Mouse (Mus musculus): ENCODE results near the gene Lrp5. TPM values are rescaled to one million over a fixed set of nuclear protein-coding genes. Genes with fewer than 3 reads are reported as not detected.

The Lrp5 gene
- polyA plus RNA-seq, 1 experiment from 2014 or later = 5.3 TPM

DNA sequence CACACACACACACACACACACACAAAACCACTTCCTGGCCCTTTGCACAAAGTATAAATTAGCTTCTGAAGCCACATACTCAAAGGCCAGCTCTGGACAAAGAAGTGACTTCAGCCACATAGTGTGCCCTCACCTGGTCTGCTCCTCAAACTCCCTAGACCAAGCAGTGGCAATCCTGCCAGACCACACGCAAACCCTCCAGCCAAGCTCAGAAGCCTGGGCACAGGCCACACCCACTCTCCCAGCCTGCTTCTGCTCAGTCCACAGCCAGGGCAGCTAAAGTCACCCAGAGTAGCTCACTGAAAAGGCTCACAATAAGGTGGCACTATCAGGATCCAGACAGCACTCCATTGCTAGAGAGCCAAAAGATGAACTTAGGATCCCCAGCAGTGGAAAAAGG lies 30.2 kb downstream of the Lrp5 start:
- Histone ChIP-seq H3K36me3 (ENCODE audit: control insufficient read depth, insufficient read depth, low read length) (peaks cover 21% of the 10 kb centered on the region), H3K27me3 (ENCODE audit: control insufficient read depth, insufficient read depth, low read length) (no peaks in the 10 kb centered on the region), H3K4me3 (ENCODE audit: low read depth, low read length) (no peak overlapping the region), H3K9ac (ENCODE audit: low read depth, low read length) (no peak overlapping the region), H3K4me1 (ENCODE audit: control insufficient read depth, insufficient read depth, low read length) (peaks cover 11% of the 10 kb centered on the region), H3K9me3 (replicated peaks; ENCODE audit: control insufficient read depth, low read length) (peaks cover 6% of the 10 kb centered on the region; the same call in 1 of the 2 replicates), H3K4me2 (no peak overlapping the region), H3K27ac (ENCODE audit: low read depth, low read length) (no peak overlapping the region)
- ATAC-seq (replicated peaks; ENCODE audit: insufficient number of reproducible peaks, low FRiP score, low TSS enrichment) = no peak
- WGBS (ENCODE audit: insufficient replicate concordance) = 55% methylated on average over 1 of the region's 1 CpGs

DNA sequence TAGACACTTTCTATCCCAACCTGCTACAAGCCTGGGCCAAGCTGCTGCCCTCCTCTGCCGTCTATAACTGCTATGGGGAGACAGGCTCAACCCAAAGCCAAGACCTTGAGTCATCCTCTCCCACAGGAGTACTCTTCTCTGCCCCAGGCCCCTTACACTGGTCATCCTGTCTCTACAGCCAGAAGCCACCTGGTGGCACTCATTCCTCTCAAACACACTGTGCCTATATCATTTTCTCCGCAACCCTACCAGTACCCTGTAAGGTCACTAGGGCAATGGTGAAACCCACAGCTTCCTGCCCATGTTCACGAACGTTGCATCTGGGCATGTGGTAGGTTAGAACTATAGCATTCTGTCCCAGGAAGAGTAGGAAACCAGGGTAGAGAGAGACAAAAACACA lies 31.4 kb downstream of the Lrp5 start:
- no peak overlapping the region for H3K4me2 ChIP-seq
- H3K9me3 ChIP-seq (replicated peaks; ENCODE audit: control insufficient read depth, low read length) = peaks cover 6% of the 10 kb centered on the region; the same call in 1 of the 2 replicates
- ATAC-seq (replicated peaks; ENCODE audit: insufficient number of reproducible peaks, low FRiP score, low TSS enrichment) = no peak
- H3K27ac ChIP-seq (ENCODE audit: low read depth, low read length) = no peak overlapping the region
- no peak overlapping the region for H3K4me3 ChIP-seq (ENCODE audit: low read depth, low read length)
- no peak overlapping the region for H3K9ac ChIP-seq (ENCODE audit: low read depth, low read length)
- H3K4me1 ChIP-seq (ENCODE audit: control insufficient read depth, insufficient read depth, low read length) = peaks cover 11% of the 10 kb centered on the region
- H3K36me3 ChIP-seq (ENCODE audit: control insufficient read depth, insufficient read depth, low read length) = peaks cover 21% of the 10 kb centered on the region
- no peaks in the 10 kb centered on the region for H3K27me3 ChIP-seq (ENCODE audit: control insufficient read depth, insufficient read depth, low read length)
- WGBS (ENCODE audit: insufficient replicate concordance) = 73% methylated on average over 4 of the region's 4 CpGs

DNA sequence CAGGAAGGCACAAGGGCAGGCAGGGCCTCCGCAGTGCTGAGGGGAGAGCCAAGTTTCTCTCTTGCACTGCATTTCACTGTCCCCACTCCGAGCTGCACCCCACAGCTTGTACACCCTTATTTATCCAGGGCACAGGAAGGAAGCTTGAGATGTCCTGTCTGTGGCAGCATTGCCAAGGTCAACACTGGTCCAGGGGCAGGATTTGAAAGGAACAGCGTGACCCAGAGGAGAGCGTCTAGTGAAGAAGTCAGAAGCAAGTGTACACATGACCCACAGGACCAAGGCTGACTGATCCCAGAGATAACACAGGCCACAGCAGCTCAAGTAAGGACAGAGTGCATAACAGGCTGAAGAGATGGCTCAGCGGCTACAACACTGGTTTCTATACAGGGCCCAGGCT lies 32.3 kb downstream of the Lrp5 start:
- Histone ChIP-seq H3K9ac (ENCODE audit: low read depth, low read length) (0 out of 2 replicates have a peak overlapping the region, but pooled peaks have one; percentile 7), H3K4me2 (no peak overlapping the region), H3K4me3 (ENCODE audit: low read depth, low read length) (no peak overlapping the region), H3K27ac (ENCODE audit: low read depth, low read length) (peak overlapping the region; percentile 57), H3K4me1 (ENCODE audit: control insufficient read depth, insufficient read depth, low read length) (peaks cover 11% of the 10 kb centered on the region), H3K36me3 (ENCODE audit: control insufficient read depth, insufficient read depth, low read length) (peaks cover 17% of the 10 kb centered on the region), H3K9me3 (replicated peaks; ENCODE audit: control insufficient read depth, low read length) (peaks cover 6% of the 10 kb centered on the region; the same call in 1 of the 2 replicates), H3K27me3 (ENCODE audit: control insufficient read depth, insufficient read depth, low read length) (no peaks in the 10 kb centered on the region)
- 61% methylated on average over 5 of the region's 5 CpGs for WGBS (ENCODE audit: insufficient replicate concordance)
- ATAC-seq (replicated peaks; ENCODE audit: insufficient number of reproducible peaks, low FRiP score, low TSS enrichment) = peak; percentile 3; the same call in 1 of the 2 replicates

DNA sequence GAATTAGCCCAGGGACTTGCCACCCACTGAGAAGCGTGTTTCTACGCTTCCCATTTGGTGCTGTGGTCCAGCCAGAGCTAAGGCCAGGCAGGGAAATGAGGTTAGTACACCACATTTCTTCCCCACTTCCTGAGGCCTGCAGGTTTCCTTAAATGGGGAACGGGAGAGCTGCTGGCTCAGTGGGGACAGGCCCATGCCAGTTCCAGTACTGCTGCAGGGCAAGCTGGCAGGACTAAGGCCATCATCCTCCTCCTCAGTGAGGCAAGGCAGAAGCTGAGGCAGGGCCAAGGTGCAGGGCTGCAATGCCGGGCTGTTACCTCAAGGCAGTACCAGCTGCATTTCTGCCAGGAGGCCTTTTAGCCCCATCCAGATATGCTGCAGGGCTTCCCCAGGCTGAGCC lies 32.9 kb downstream of the Lrp5 start:
- no peak for ATAC-seq (replicated peaks; ENCODE audit: insufficient number of reproducible peaks, low FRiP score, low TSS enrichment)
- Histone ChIP-seq H3K27ac (ENCODE audit: low read depth, low read length) (peak overlapping the region; percentile 57), H3K9ac (ENCODE audit: low read depth, low read length) (no peak overlapping the region), H3K36me3 (ENCODE audit: control insufficient read depth, insufficient read depth, low read length) (peaks cover 12% of the 10 kb centered on the region), H3K4me1 (ENCODE audit: control insufficient read depth, insufficient read depth, low read length) (peaks cover 11% of the 10 kb centered on the region), H3K4me2 (no peak overlapping the region), H3K4me3 (ENCODE audit: low read depth, low read length) (no peak overlapping the region), H3K27me3 (ENCODE audit: control insufficient read depth, insufficient read depth, low read length) (no peaks in the 10 kb centered on the region), H3K9me3 (replicated peaks; ENCODE audit: control insufficient read depth, low read length) (peaks cover 6% of the 10 kb centered on the region; the same call in 1 of the 2 replicates)
- WGBS (ENCODE audit: insufficient replicate concordance) = 79% methylated on average over 4 of the region's 4 CpGs

DNA sequence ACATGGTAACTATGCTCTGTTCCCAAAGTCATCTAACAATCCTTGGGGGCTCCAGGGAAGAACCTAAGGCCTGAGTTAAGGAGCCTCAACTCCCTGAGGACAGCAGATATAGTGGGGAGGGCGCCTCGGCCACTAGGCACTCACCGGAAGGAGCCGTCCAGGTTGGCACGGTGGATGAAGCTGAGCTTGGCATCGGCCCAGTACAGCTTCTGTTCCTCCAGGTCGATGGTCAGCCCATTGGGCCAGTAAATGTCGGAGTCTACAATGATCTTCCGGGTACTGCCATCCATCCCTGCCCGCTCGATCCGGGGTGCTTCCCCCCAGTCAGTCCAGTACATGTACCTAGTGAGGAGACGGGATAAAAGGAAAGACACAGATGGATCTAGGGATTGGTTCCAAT lies 34.4 kb downstream of the Lrp5 start:
- ATAC-seq (replicated peaks; ENCODE audit: insufficient number of reproducible peaks, low FRiP score, low TSS enrichment) = no peak
- Histone ChIP-seq H3K4me3 (ENCODE audit: low read depth, low read length) (no peak overlapping the region), H3K9me3 (replicated peaks; ENCODE audit: control insufficient read depth, low read length) (peaks cover 6% of the 10 kb centered on the region; the same call in 1 of the 2 replicates), H3K4me2 (no peak overlapping the region), H3K27ac (ENCODE audit: low read depth, low read length) (no peak overlapping the region), H3K4me1 (ENCODE audit: control insufficient read depth, insufficient read depth, low read length) (peaks cover 11% of the 10 kb centered on the region), H3K36me3 (ENCODE audit: control insufficient read depth, insufficient read depth, low read length) (peaks cover 13% of the 10 kb centered on the region), H3K27me3 (ENCODE audit: control insufficient read depth, insufficient read depth, low read length) (no peaks in the 10 kb centered on the region), H3K9ac (ENCODE audit: low read depth, low read length) (no peak overlapping the region)
- 92% methylated on average over 13 of the region's 13 CpGs for WGBS (ENCODE audit: insufficient replicate concordance)

DNA sequence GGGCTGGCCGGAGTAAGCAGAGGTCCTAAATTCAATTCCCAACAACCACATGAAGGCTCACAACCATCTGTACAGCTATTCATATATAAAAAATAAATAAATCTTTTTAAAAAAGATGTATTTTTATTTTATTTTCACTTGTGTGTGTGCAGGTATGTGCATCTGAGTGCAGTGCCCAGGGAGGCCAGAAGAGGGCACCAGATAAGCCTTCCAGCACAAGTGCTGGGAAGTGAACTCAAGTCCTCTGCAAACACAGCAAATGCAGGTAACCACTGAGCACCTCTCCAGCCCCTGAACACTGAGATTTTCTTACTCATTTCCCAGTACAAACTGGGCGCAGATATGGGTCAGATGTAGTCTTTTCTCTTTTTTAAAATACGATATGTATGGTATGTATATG lies 35.1 kb downstream of the Lrp5 start:
- Histone ChIP-seq H3K4me3 (ENCODE audit: low read depth, low read length) (no peak overlapping the region), H3K27me3 (ENCODE audit: control insufficient read depth, insufficient read depth, low read length) (no peaks in the 10 kb centered on the region), H3K4me1 (ENCODE audit: control insufficient read depth, insufficient read depth, low read length) (peaks cover 9% of the 10 kb centered on the region), H3K36me3 (ENCODE audit: control insufficient read depth, insufficient read depth, low read length) (peaks cover 13% of the 10 kb centered on the region), H3K9ac (ENCODE audit: low read depth, low read length) (no peak overlapping the region), H3K27ac (ENCODE audit: low read depth, low read length) (no peak overlapping the region), H3K9me3 (replicated peaks; ENCODE audit: control insufficient read depth, low read length) (peaks cover 6% of the 10 kb centered on the region; the same call in 1 of the 2 replicates), H3K4me2 (no peak overlapping the region)
- WGBS (ENCODE audit: insufficient replicate concordance) = over 99% methylated on average over 3 of the region's 3 CpGs
- ATAC-seq (replicated peaks; ENCODE audit: insufficient number of reproducible peaks, low FRiP score, low TSS enrichment) = no peak

DNA sequence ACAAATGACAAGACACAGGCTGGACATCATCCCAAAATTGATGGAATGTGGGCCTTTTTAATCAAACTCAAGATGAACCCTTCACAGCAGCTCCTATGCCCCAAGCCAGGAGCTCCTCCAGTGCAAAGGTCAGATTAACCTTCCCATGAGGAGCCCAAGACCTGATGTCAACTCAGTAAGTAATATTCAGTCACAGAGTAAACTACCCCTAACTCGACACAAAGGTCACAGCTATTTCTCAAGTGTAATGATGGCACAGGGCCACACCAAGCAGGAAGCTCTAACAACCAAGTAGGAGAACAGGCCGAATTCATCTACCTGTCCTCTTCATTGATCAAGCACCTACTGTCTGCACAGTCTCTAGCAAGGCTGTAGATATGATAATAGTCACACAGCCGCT lies 35.9 kb downstream of the Lrp5 start:
- whole genome bisulfite sequencing (ENCODE audit: insufficient replicate concordance) = 91% methylated on average over 3 of the region's 3 CpGs
- H3K9me3 ChIP-seq (replicated peaks; ENCODE audit: control insufficient read depth, low read length) = peaks cover 6% of the 10 kb centered on the region; the same call in 1 of the 2 replicates
- no peak overlapping the region for H3K27ac ChIP-seq (ENCODE audit: low read depth, low read length)
- H3K4me1 ChIP-seq (ENCODE audit: control insufficient read depth, insufficient read depth, low read length) = peaks cover 11% of the 10 kb centered on the region; the same call in 1 of the 2 replicates
- no peak overlapping the region for H3K9ac ChIP-seq (ENCODE audit: low read depth, low read length)
- ATAC-seq (replicated peaks; ENCODE audit: insufficient number of reproducible peaks, low FRiP score, low TSS enrichment) = no peak
- no peaks in the 10 kb centered on the region for H3K27me3 ChIP-seq (ENCODE audit: control insufficient read depth, insufficient read depth, low read length)
- H3K4me2 ChIP-seq = no peak overlapping the region
- H3K36me3 ChIP-seq (ENCODE audit: control insufficient read depth, insufficient read depth, low read length) = peaks cover 13% of the 10 kb centered on the region
- no peak overlapping the region for H3K4me3 ChIP-seq (ENCODE audit: low read depth, low read length)

DNA sequence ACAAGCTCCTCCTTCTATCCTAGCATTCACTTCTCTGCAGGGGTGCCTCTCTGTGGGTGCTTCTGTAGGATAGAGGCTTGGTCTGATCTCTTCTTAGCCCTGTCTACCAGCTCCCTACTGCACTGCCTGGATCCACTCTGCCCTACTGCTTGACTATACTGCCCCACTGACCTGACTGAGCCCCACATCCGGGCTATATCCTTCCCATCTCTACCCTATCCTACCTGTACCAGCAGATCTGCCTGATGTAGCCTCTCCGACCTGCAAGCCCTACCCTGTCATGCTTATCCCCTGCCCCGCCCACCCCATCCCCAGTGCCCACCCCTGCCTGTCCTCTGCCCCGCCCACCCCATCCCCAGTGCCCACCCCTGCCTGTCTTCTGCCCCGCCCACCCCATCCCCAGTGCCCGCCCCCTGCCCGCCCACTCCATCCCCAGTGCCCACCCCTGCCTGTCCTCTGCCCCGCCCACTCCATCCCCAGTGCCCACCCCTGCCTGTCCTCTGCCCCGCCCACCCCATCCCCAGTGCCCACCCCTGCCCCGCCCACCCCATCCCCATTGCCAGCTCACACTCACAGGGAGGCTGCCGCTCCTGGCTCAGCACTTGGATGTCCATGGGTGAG lies 37.4 kb downstream of the Lrp5 start:
- Histone ChIP-seq H3K4me1 (ENCODE audit: control insufficient read depth, insufficient read depth, low read length) (peaks cover 9% of the 10 kb centered on the region), H3K4me2 (no peak overlapping the region), H3K9me3 (replicated peaks; ENCODE audit: control insufficient read depth, low read length) (peaks cover 6% of the 10 kb centered on the region; the same call in 1 of the 2 replicates), H3K27ac (ENCODE audit: low read depth, low read length) (no peak overlapping the region), H3K4me3 (ENCODE audit: low read depth, low read length) (no peak overlapping the region), H3K27me3 (ENCODE audit: control insufficient read depth, insufficient read depth, low read length) (no peaks in the 10 kb centered on the region), H3K36me3 (ENCODE audit: control insufficient read depth, insufficient read depth, low read length) (peaks cover 13% of the 10 kb centered on the region), H3K9ac (ENCODE audit: low read depth, low read length) (no peak overlapping the region)
- 63% methylated on average over 7 of the region's 11 CpGs for WGBS (ENCODE audit: insufficient replicate concordance)
- no peak for ATAC-seq (replicated peaks; ENCODE audit: insufficient number of reproducible peaks, low FRiP score, low TSS enrichment)

DNA sequence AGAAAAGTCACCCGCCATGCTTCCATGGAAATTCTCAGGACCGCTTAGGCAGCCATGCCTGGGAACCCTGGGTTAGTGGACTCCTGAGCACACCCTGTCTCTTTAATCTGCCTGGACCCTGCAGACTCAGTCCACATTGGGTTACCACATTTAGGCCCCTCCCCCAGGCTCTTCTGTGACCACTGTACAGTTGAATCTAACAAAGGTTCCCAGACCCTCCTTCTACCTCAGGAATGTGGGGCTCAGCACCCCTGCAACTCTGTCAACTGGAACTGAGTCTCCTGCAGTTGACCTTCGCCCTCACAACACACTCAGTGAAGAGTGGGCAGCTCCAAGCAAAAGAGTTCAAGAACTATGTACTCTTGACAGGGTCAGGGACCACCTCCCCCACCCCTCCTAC lies 38.4 kb downstream of the Lrp5 start:
- Histone ChIP-seq H3K27me3 (ENCODE audit: control insufficient read depth, insufficient read depth, low read length) (no peaks in the 10 kb centered on the region), H3K27ac (ENCODE audit: low read depth, low read length) (no peak overlapping the region), H3K4me1 (ENCODE audit: control insufficient read depth, insufficient read depth, low read length) (peaks cover 15% of the 10 kb centered on the region), H3K9ac (ENCODE audit: low read depth, low read length) (no peak overlapping the region), H3K4me2 (no peak overlapping the region), H3K4me3 (ENCODE audit: low read depth, low read length) (no peak overlapping the region), H3K9me3 (replicated peaks; ENCODE audit: control insufficient read depth, low read length) (peaks cover 6% of the 10 kb centered on the region; the same call in 1 of the 2 replicates), H3K36me3 (ENCODE audit: control insufficient read depth, insufficient read depth, low read length) (peaks cover 16% of the 10 kb centered on the region)
- no peak for ATAC-seq (replicated peaks; ENCODE audit: insufficient number of reproducible peaks, low FRiP score, low TSS enrichment)
- WGBS (ENCODE audit: insufficient replicate concordance) = 87% methylated on average over 3 of the region's 3 CpGs

All from heart, embryonic 11.5 days (tissue).